Mouse (Mus musculus): ENCODE results near the gene Knstrn. TPM values are rescaled to one million over a fixed set of nuclear protein-coding genes. Genes with fewer than 3 reads are reported as not detected.

Knstrn gene
- total RNA-seq, 2 experiments from 2014 or later = 0.07 to 0.55 TPM

- DNase-seq (ENCODE audit: low spot score) = peak; percentile 95
Observed at GRCm38 (mm10) chr2:118861454-118862339, 47.9 kb downstream of the Knstrn start, which contains the start of gene Ivd. Ivd (plus strand) TSS chr2:118861954.

- no peak for DNase-seq (ENCODE audit: low spot score)
Observed at GRCm38 (mm10) chr2:118862340-118862675, 48.5 kb downstream of the Knstrn start.

- DNase-seq (ENCODE audit: low spot score) = no peak
Observed at GRCm38 (mm10) chr2:118870601-118871000, 56.8 kb downstream of the Knstrn start.

- no peak for DNase-seq (ENCODE audit: low spot score)
Observed at GRCm38 (mm10) chr2:118871032-118871431, 57.2 kb downstream of the Knstrn start.

GRCm38 (mm10) chr2:118873018-118873417, 59.2 kb downstream of the Knstrn start:
- no peak for DNase-seq (ENCODE audit: low spot score)

- DNase-seq (ENCODE audit: low spot score) = no peak
Observed at GRCm38 (mm10) chr2:118873890-118874430, 60.2 kb downstream of the Knstrn start.

- no peak for DNase-seq (ENCODE audit: low spot score)
Observed at GRCm38 (mm10) chr2:118875316-118875715, 61.5 kb downstream of the Knstrn start.

- DNase-seq (ENCODE audit: low spot score) = no peak
Observed at GRCm38 (mm10) chr2:118876453-118876852, 62.6 kb downstream of the Knstrn start.

GRCm38 (mm10) chr2:118881019-118881418, 67.2 kb downstream of the Knstrn start:
- no peak for DNase-seq (ENCODE audit: low spot score)

- DNase-seq (ENCODE audit: low spot score) = no peak
Observed at GRCm38 (mm10) chr2:118881956-118882355, 68.2 kb downstream of the Knstrn start.

GRCm38 (mm10) chr2:118882840-118883679, 69.3 kb downstream of the Knstrn start:
- peak; percentile 87 for DNase-seq (ENCODE audit: low spot score)

GRCm38 (mm10) chr2:118887440-118887839, 73.6 kb downstream of the Knstrn start:
- DNase-seq (ENCODE audit: low spot score) = no peak

GRCm38 (mm10) chr2:118887845-118888548, 74.2 kb downstream of the Knstrn start:
- DNase-seq (ENCODE audit: low spot score) = peak; percentile 42

- no peak for DNase-seq (ENCODE audit: low spot score)
Observed at GRCm38 (mm10) chr2:118891173-118891572, 77.4 kb downstream of the Knstrn start.

- DNase-seq (ENCODE audit: low spot score) = no peak
Observed at GRCm38 (mm10) chr2:118895990-118896913, 82.4 kb downstream of the Knstrn start.

- DNase-seq (ENCODE audit: low spot score) = no peak
Observed at GRCm38 (mm10) chr2:118896914-118897291, 83.1 kb downstream of the Knstrn start.

- no peak for DNase-seq (ENCODE audit: low spot score)
Observed at GRCm38 (mm10) chr2:118897392-118897791, 83.6 kb downstream of the Knstrn start.

- no peak for DNase-seq (ENCODE audit: low spot score)
Observed at GRCm38 (mm10) chr2:118897808-118898207, 84.0 kb downstream of the Knstrn start.

GRCm38 (mm10) chr2:118898771-118899170, 85.0 kb downstream of the Knstrn start:
- no peak for DNase-seq (ENCODE audit: low spot score)

- DNase-seq (ENCODE audit: low spot score) = no peak
Observed at GRCm38 (mm10) chr2:118899306-118899705, 85.5 kb downstream of the Knstrn start.
